Mouse (Mus musculus): ENCODE data around the gene Ugt1a9. TPM values are rescaled to one million over a fixed set of nuclear protein-coding genes. Genes with fewer than 3 reads are reported as not detected.

The Ugt1a9 gene
- total and polyA plus RNA-seq, 3 experiments, result not detected

GRCm38 (mm10) chr1:88213061-88213460, 142.5 kb downstream of the Ugt1a9 start:
- Histone ChIP-seq H3K4me1 (ENCODE audit: control insufficient read depth, insufficient read depth, low read length) (no peaks in the 10 kb centered on the region), H3K4me3 (no peak overlapping the region), H3K27ac (no peak overlapping the region), H3K36me3 (ENCODE audit: control insufficient read depth, insufficient read depth, low read length) (no peaks in the 10 kb centered on the region), H3K9ac (ENCODE audit: low read depth, low read length) (no peak overlapping the region), H3K27me3 (ENCODE audit: control insufficient read depth, insufficient read depth, low read length) (no peaks in the 10 kb centered on the region), H3K79me2 (replicated peaks; ENCODE audit: control insufficient read depth, insufficient read depth, low read length) (no peaks in the 10 kb centered on the region)
- 57% methylated on average over 1 of the region's 1 CpGs for WGBS
- no peak for DNase-seq
- intact Hi-C loops (cut with DNase I), result no loop called here
- no peak for TF ChIP-seq POLR2A (IDR thresholded peaks at IDR 0.05; ENCODE audit: insufficient read depth, low read depth, low read length)
- TF ChIP-seq EP300 (IDR thresholded peaks at IDR 0.05; ENCODE audit: insufficient read depth, low read depth, low read length), result no peak
- no peak for TF ChIP-seq CTCF (IDR thresholded peaks at IDR 0.05)

DNA sequence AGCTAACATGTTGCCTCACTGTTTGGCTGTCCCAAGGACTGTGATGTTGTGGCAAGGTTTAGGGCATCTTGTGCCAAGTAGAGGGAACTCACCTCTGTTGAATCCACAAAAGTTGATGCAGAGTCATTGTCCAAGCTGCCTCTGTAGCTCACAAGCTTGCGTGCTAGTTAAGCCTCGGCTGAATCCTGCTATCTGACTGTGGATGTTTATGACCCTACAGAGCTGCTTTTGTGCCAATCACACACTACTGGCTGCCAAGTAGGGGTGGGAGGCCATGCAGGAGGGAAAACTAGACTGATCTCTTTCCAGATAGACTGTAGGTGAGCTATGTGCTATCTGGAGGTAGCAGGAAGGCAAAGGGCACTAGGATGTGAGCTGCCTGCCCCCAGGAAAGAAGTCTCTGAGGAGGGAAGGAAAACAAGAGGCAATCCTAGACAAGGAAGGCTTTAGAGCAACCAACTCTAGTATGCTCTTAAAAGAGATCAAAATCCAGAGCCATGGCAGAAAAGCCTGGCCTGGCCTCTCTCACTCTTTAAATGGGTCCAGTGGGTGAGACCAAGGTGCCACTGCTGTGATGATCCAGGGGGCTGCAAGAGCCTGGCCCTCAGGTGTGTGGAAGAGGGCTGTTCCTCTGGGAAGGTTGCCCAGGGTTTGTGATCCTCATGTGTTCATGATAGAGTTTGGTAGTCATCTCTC, 143.3 kb downstream of the Ugt1a9 start:
- peak in 1 of 2 experiments; percentile 22 for DNase-seq
- TF ChIP-seq EP300 (IDR thresholded peaks at IDR 0.05; ENCODE audit: insufficient read depth, low read depth, low read length) (no peak), POLR2A (IDR thresholded peaks at IDR 0.05; ENCODE audit: insufficient read depth, low read depth, low read length) (no peak), CTCF (IDR thresholded peaks at IDR 0.05) (no peak)
- no peak overlapping the region for H3K9ac ChIP-seq (ENCODE audit: low read depth, low read length)

DNA sequence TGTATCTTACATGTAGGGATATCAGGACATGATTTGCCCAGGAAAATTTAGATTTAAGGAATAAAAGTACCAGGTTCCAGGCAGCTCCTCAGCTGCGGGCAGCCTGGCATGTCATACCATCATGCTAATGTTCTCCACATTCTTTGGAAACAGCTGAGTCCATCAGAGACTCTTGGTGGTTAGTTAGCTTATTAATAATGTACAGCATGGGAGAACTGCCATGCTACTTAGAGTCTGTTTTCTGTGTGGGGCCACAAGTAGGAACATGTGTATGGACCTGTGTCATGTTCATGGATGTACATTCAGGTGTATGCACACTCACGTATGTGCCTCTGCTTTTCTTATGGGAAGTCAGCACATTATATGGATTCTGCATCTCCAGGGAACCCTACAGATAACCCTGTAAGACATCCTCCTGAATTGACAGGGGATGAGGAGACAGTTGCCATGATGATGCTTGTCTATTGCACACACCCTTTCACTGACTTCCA, 143.9 kb downstream of the Ugt1a9 start:
- Histone ChIP-seq H3K4me1 (ENCODE audit: control insufficient read depth, insufficient read depth, low read length) (no peaks in the 10 kb centered on the region), H3K27me3 (ENCODE audit: control insufficient read depth, insufficient read depth, low read length) (no peaks in the 10 kb centered on the region), H3K36me3 (ENCODE audit: control insufficient read depth, insufficient read depth, low read length) (no peaks in the 10 kb centered on the region), H3K27ac (no peak overlapping the region), H3K9ac (ENCODE audit: low read depth, low read length) (no peak overlapping the region), H3K79me2 (replicated peaks; ENCODE audit: control insufficient read depth, insufficient read depth, low read length) (no peaks in the 10 kb centered on the region), H3K4me3 (no peak overlapping the region)
- DNase-seq, result no peak
- WGBS, result 68% methylated on average over 2 of the region's 2 CpGs
- intact Hi-C loops (cut with DNase I), result no loop called here
- TF ChIP-seq CTCF (IDR thresholded peaks at IDR 0.05), result no peak
- no peak for TF ChIP-seq EP300 (IDR thresholded peaks at IDR 0.05; ENCODE audit: insufficient read depth, low read depth, low read length)
- no peak for TF ChIP-seq POLR2A (IDR thresholded peaks at IDR 0.05; ENCODE audit: insufficient read depth, low read depth, low read length)

More for the DNA sequence above, 143.3 kb downstream of the Ugt1a9 start:
- H3K4me3 ChIP-seq, result no peak overlapping the region
- no peaks in the 10 kb centered on the region for H3K4me1 ChIP-seq (ENCODE audit: control insufficient read depth, insufficient read depth, low read length)
- H3K27ac ChIP-seq, result no peak overlapping the region
- 60% methylated on average over 2 of the region's 2 CpGs for WGBS
- H3K79me2 ChIP-seq (replicated peaks; ENCODE audit: control insufficient read depth, insufficient read depth, low read length), result no peaks in the 10 kb centered on the region
- intact Hi-C loops (cut with DNase I), result no loop called here
- H3K36me3 ChIP-seq (ENCODE audit: control insufficient read depth, insufficient read depth, low read length), result no peaks in the 10 kb centered on the region
- no peaks in the 10 kb centered on the region for H3K27me3 ChIP-seq (ENCODE audit: control insufficient read depth, insufficient read depth, low read length)

DNA sequence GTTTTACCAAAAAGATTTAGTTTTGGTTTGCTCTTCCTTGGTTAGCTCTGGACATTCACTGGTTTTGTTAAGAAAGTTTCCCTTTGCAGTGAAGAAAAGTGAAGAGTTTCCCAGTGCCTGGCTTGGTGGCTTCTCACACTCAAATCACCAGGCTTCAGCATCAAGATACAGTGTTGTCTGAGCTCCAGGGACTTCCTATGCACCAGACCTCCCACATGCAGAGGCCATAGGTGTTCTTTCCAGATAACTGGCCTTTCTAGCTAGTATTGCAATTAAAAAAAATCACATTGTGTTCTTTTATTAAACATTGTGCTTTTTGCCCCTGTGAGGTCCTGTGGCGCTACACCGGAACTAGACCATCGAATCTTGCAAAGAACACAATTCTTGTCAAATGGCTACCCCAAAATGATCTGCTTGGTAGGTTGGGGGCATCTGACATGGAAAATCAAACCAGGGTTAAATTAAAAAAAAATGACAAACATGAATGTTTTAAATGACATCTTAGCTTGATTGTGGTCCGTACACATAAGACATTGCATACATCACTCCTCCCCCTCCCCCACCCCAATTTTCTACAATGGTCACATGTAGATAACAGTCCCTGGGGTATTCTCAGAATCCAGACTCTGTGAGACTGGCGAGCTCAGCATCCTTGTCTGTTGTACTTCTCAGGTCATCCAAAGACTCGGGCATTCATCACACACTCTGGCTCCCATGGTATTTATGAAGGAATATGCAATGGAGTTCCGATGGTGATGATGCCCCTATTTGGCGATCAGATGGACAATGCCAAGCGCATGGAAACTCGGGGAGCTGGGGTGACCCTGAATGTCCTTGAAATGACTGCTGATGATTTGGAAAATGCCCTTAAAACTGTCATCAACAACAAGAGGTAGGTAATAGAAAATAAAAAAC, 145.1 kb downstream of the Ugt1a9 start:
- H3K4me3 ChIP-seq, result no peak overlapping the region
- no peaks in the 10 kb centered on the region for H3K27me3 ChIP-seq (ENCODE audit: control insufficient read depth, insufficient read depth, low read length)
- H3K36me3 ChIP-seq (ENCODE audit: control insufficient read depth, insufficient read depth, low read length), result no peaks in the 10 kb centered on the region
- H3K9ac ChIP-seq (ENCODE audit: low read depth, low read length), result no peak overlapping the region
- no peak for DNase-seq
- 61% methylated on average over 10 of the region's 10 CpGs for WGBS
- intact Hi-C loops (cut with DNase I), result no loop called here
- no peak overlapping the region for H3K27ac ChIP-seq
- no peaks in the 10 kb centered on the region for H3K79me2 ChIP-seq (replicated peaks; ENCODE audit: control insufficient read depth, insufficient read depth, low read length)
- no peaks in the 10 kb centered on the region for H3K4me1 ChIP-seq (ENCODE audit: control insufficient read depth, insufficient read depth, low read length)
- TF ChIP-seq CTCF (IDR thresholded peaks at IDR 0.05) (no peak), EP300 (IDR thresholded peaks at IDR 0.05; ENCODE audit: insufficient read depth, low read depth, low read length) (no peak), POLR2A (IDR thresholded peaks at IDR 0.05; ENCODE audit: insufficient read depth, low read depth, low read length) (no peak)

GRCm38 (mm10) chr1:88216551-88216950, 146.0 kb downstream of the Ugt1a9 start:
- Histone ChIP-seq H3K36me3 (ENCODE audit: control insufficient read depth, insufficient read depth, low read length) (no peaks in the 10 kb centered on the region), H3K4me3 (no peak overlapping the region), H3K27ac (no peak overlapping the region), H3K27me3 (ENCODE audit: control insufficient read depth, insufficient read depth, low read length) (no peaks in the 10 kb centered on the region), H3K79me2 (replicated peaks; ENCODE audit: control insufficient read depth, insufficient read depth, low read length) (no peaks in the 10 kb centered on the region), H3K9ac (ENCODE audit: low read depth, low read length) (no peak overlapping the region), H3K4me1 (ENCODE audit: control insufficient read depth, insufficient read depth, low read length) (no peaks in the 10 kb centered on the region)
- intact Hi-C loops (cut with DNase I), result no loop called here
- no peak for TF ChIP-seq CTCF (IDR thresholded peaks at IDR 0.05)
- no peak for TF ChIP-seq EP300 (IDR thresholded peaks at IDR 0.05; ENCODE audit: insufficient read depth, low read depth, low read length)
- no peak for TF ChIP-seq POLR2A (IDR thresholded peaks at IDR 0.05; ENCODE audit: insufficient read depth, low read depth, low read length)
- DNase-seq, result no peak
- WGBS, result 49% methylated on average over 2 of the region's 2 CpGs
